Mouse (Mus musculus) E14TG2a.4 (cell line): ENCODE measurements at regions not wholly inside any gene's neighbourhood (a gene's known extent, or its start where the extent isn't known, plus 50 kb on each side); places are given as distances from the start of the nearest gene placed in this dataset.

Experiments
- H3K27me3 ChIP-seq: 2 replicates; pipeline ENCODE4 v1.6.1; 2014; ENCODE audit warnings: low read length, control low read depth; ENCODE audit not compliant: insufficient read depth
- H3K36me3 ChIP-seq: 2 replicates; pipeline ENCODE4 v1.6.1; 2014; ENCODE audit warnings: low read length, control low read depth; ENCODE audit not compliant: insufficient read depth
- H3K4me1 ChIP-seq: replicated peaks from 2 replicates; pipeline ENCODE4 v1.6.1; 2014; ENCODE audit warnings: low read depth, low read length, control low read depth
- H3K4me3 ChIP-seq: replicated peaks from 2 replicates; pipeline ENCODE4 v1.5.1; 2014; ENCODE audit warnings: mild to moderate bottlenecking, low read length
- H3K9me3 ChIP-seq: 2 replicates; pipeline ENCODE4 v1.6.1; 2014; ENCODE audit warnings: low read length, control low read depth
- CTCF ChIP-seq: conservative IDR thresholded peaks from 2 replicates; pipeline ENCODE4 v1.5.1; 2014; ENCODE audit warnings: low read length
- NANOG ChIP-seq: IDR thresholded peaks from 2 replicates; pipeline ENCODE4 v1.6.1; 2014; ENCODE audit warnings: borderline replicate concordance, low read length, mixed read lengths
- POU5F1 ChIP-seq: IDR thresholded peaks from 2 replicates; pipeline ENCODE4 v1.6.1; 2014; ENCODE audit warnings: low read length, borderline replicate concordance

DNA sequence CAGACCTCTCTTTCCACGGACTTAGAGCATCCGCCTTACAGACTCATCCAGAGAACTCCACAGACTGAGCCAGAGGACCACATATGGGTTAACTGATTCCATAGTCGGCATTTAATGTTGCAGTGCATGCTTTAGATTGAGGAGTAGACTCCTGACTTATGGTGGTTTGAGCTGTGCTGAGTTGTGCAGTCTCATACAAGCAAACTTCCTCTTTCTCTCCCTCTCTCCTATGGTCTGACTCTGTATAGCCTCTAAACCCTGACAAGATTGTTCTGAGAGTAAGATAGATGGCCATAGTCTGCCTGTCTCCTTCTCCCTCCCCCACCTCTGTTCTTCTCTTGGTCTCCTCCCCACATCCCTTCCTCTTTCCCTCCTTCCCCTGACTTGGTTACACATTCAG, 616.0 kb downstream of the Ryr2 start:
- Histone ChIP-seq H3K4me3 (no peak overlapping the region), H3K9me3 (no peaks in the 10 kb centered on the region), H3K27me3 (no peaks in the 10 kb centered on the region), H3K4me1 (no peaks in the 10 kb centered on the region), H3K36me3 (no peaks in the 10 kb centered on the region)
- TF ChIP-seq CTCF: no peak
- no peak for TF ChIP-seq NANOG
- no peak for TF ChIP-seq POU5F1

DNA sequence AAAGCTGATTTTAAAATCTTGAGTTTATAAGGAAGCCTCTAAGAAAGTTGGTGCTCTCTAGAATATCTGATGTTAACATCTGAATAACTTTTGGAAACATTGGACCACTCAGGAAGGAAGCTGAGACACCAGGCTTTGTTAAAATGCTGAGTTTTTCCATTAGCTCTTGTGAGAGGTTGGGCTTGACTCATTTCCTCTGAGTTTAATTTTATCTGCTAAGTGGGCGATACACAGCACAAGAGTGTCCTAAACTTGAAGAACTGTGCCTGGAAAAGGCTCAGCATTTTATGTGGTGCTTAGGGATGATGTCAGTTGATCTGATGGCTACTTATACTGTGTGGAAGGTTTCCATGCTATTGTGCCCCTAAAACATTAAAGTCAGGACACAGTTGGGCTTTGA, 623.6 kb downstream of the Ryr2 start:
- Histone ChIP-seq H3K4me1 (no peaks in the 10 kb centered on the region), H3K4me3 (no peak overlapping the region), H3K36me3 (no peaks in the 10 kb centered on the region), H3K27me3 (no peaks in the 10 kb centered on the region), H3K9me3 (no peaks in the 10 kb centered on the region)
- TF ChIP-seq NANOG (no peak), CTCF (no peak), POU5F1 (no peak)

- no peaks in the 10 kb centered on the region for H3K27me3 ChIP-seq
- H3K9me3 ChIP-seq: no peaks in the 10 kb centered on the region
- TF ChIP-seq NANOG (no peak), POU5F1 (no peak), CTCF (no peak)
- H3K36me3 ChIP-seq: no peaks in the 10 kb centered on the region
- no peaks in the 10 kb centered on the region for H3K4me1 ChIP-seq
- H3K4me3 ChIP-seq: no peak overlapping the region
These were observed 624.0 kb downstream of the Ryr2 start for GRCm38 (mm10) chr13:11482701-11483100.

DNA sequence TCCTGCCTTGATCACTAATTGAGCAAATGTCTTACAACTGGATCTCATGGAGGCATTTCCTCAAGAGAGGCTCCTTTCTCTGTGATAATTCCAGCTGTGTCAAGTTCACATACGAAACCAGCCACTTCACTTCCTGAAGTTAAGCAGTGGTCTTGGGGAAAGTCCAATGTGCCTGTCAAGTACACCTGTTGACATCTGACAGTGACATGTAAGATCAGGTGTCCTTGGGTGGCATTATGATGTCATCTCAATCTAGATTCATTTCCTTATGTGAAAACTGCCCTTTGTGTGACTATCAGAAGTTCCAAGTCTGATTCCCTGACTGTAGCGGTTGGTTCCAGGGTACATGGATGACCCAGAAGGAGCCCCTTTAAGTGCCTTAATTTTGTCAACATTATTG, 646.5 kb downstream of the Ryr2 start:
- Histone ChIP-seq H3K9me3 (no peaks in the 10 kb centered on the region), H3K36me3 (no peaks in the 10 kb centered on the region), H3K4me1 (peaks cover 5% of the 10 kb centered on the region; the same call in 1 of the 2 replicates), H3K4me3 (no peak overlapping the region), H3K27me3 (no peaks in the 10 kb centered on the region)
- no peak for TF ChIP-seq CTCF
- TF ChIP-seq NANOG: no peak
- no peak for TF ChIP-seq POU5F1

DNA sequence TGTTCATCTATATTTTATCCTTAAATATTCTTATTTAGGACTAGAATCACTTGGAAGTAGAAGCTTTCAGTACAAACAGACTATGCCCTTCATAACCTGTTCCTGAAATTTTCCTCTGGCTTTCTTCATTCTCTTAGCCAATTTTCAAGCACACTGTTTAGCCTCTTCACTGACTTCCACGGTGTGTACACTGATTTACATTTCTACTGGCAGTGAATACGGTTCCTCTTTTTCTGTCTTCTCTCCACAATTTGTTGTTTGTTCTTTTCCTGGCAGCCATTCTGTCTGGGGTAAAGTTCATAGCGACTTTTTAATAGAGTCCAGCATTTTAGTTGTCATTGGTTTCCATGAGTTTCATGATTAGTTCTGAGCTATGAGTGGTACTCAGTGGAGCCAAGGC, 651.6 kb downstream of the Ryr2 start:
- Histone ChIP-seq H3K27me3 (no peaks in the 10 kb centered on the region), H3K36me3 (no peaks in the 10 kb centered on the region), H3K9me3 (no peaks in the 10 kb centered on the region), H3K4me3 (no peak overlapping the region), H3K4me1 (no peaks in the 10 kb centered on the region)
- TF ChIP-seq CTCF (no peak), POU5F1 (no peak), NANOG (no peak)

DNA sequence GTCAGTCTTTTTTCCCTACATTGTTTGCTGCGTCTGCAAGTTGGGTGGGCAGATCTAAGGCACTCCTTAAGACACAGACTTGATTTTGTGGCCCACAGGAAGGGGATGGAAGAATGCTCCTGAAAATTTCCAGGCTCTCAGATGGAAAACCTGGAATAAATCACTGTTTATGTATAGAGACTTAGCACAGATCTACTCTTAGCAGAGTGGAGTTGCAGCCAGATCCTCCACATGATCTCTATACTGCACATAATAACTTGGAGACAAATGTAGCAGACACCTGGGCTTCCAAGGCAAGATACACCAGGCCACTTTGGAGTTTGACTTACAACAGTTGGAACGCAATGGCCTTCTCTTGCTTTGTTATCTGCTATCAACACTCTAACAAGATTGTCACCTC, 654.3 kb downstream of the Ryr2 start:
- TF ChIP-seq POU5F1 (no peak), CTCF (no peak), NANOG (no peak)
- Histone ChIP-seq H3K4me1 (no peaks in the 10 kb centered on the region), H3K9me3 (no peaks in the 10 kb centered on the region), H3K36me3 (no peaks in the 10 kb centered on the region), H3K4me3 (no peak overlapping the region), H3K27me3 (no peaks in the 10 kb centered on the region)

DNA sequence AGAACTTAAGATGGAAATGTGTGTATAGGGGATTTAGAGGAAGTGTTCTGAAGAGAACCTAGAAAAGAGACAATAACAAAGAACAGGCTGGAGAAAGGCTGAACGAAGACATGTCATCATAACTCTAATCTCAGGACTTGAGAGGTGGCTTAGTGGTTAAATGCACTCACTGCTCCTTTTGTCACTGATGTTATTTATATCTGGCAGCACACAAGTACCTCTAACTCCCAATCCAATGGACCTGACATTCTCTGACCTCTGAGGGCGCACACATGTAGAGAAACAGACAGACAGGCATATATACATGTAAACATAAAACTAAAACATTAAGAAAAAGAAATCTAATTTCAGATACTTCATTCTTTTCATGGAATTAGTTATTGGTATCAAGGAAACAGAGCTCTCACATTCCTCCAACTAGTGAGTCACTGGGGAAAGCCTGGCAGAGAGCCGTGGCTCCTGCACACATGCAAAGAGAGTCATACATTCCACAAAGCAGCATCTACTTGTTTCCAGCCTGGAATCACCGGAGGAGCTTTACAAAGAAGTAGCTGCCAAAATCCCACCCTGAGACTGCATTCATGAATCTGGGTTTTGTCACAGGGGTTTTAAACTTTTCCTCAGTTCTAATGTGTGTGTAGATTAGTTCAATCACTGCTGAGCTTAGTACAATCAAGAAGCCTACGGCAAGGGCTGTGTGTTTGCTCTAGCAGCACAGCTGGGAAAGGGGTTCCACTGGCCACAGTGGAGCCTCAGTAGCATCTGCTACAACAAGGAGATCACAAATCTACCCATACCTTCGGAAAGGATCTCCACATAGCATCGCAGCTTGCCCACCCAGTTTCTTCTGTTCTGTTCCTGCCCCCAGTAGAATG, 674.0 kb downstream of the Ryr2 start:
- no peaks in the 10 kb centered on the region for H3K9me3 ChIP-seq
- no peak overlapping the region for H3K4me3 ChIP-seq
- no peaks in the 10 kb centered on the region for H3K36me3 ChIP-seq
- no peak for TF ChIP-seq CTCF
- TF ChIP-seq POU5F1: no peak
- no peak for TF ChIP-seq NANOG
- no peaks in the 10 kb centered on the region for H3K27me3 ChIP-seq
- no peaks in the 10 kb centered on the region for H3K4me1 ChIP-seq

GRCm38 (mm10) chr13:11426820-11427219, 679.9 kb downstream of the Ryr2 start:
- TF ChIP-seq CTCF: no peak
- TF ChIP-seq POU5F1: no peak
- no peak for TF ChIP-seq NANOG

More at GRCm38 (mm10) chr13:11426820-11427219, 679.9 kb downstream of the Ryr2 start:
- Histone ChIP-seq H3K4me1 (no peaks in the 10 kb centered on the region), H3K4me3 (no peak overlapping the region), H3K27me3 (no peaks in the 10 kb centered on the region), H3K36me3 (no peaks in the 10 kb centered on the region), H3K9me3 (peaks cover 27% of the 10 kb centered on the region)
